Mouse (Mus musculus) 3134 (cell line): ENCODE results near the gene Adamtsl3.

ENCODE experiments used
- DNase-seq: peaks from one replicate; pipeline ENCODE4 v3.0.0-alpha.2; 2011; ENCODE audit warnings: low spot score; ENCODE audit not compliant: insufficient read length; ENCODE audit errors: extremely low read depth

The Adamtsl3 gene

GRCm38 (mm10) chr7:82605425-82605824 is 269.9 kb downstream of the Adamtsl3 start:
- no peak for DNase-seq

- DNase-seq: no peak
These were observed 274.1 kb downstream of the Adamtsl3 start for GRCm38 (mm10) chr7:82609629-82610028.

GRCm38 (mm10) chr7:82625342-82625741 is 289.8 kb downstream of the Adamtsl3 start:
- DNase-seq: peak; percentile 9

- DNase-seq: no peak
These were observed 311.7 kb downstream of the Adamtsl3 start for GRCm38 (mm10) chr7:82647183-82647582.

- DNase-seq: no peak
These were observed 312.4 kb downstream of the Adamtsl3 start for GRCm38 (mm10) chr7:82647909-82648308.

- DNase-seq: peak; percentile 94
These were observed 313.0 kb downstream of the Adamtsl3 start, which contains the start of the genes Saxo2 and Efl1 for GRCm38 (mm10) chr7:82648353-82649080. Gene Saxo2, minus strand, starts transcription at chr7:82648528. Gene Efl1, plus strand, starts transcription at chr7:82648614.

GRCm38 (mm10) chr7:82649081-82649445 is 313.6 kb downstream of the Adamtsl3 start:
- peak; percentile 44 for DNase-seq
